Mouse (Mus musculus) neural tube, embryonic 13.5 days (tissue): ENCODE measurements at regions not wholly inside any gene's neighbourhood (a gene's known extent, or its start where the extent isn't known, plus 50 kb on each side); places are given as distances from the start of the nearest gene placed in this dataset.

Experiments used
- ATAC-seq: fragments of 200-750 bp; cut with Nextera tagmentation; 2 replicates; pipeline ENCODE4 v1.8.0; 2017; ENCODE audit warnings: low read depth, mild to moderate bottlenecking, moderate TSS enrichment, moderate library complexity
- H3K27ac ChIP-seq: fragments of 300-500 bp; sonication (generic); replicated peaks from 2 replicates; pipeline ENCODE4 v1.5.1; 2015; ENCODE audit warnings: moderate library complexity, mild to moderate bottlenecking, inconsistent platforms
- H3K27me3 ChIP-seq: fragments of 300-500 bp; sonication (generic); 2 replicates; pipeline ENCODE4 v1.6.1; 2015; ENCODE audit warnings: mild to moderate bottlenecking, inconsistent platforms
- H3K36me3 ChIP-seq: fragments of 300-500 bp; sonication (generic); 2 replicates; pipeline ENCODE4 v1.6.1; 2015; ENCODE audit warnings: mild to moderate bottlenecking, inconsistent platforms
- H3K4me1 ChIP-seq: fragments of 300-500 bp; sonication (generic); replicated peaks from 2 replicates; pipeline ENCODE4 v1.6.1; 2015; ENCODE audit warnings: inconsistent platforms
- H3K4me2 ChIP-seq: fragments of 300-500 bp; sonication (generic); 2 replicates; pipeline ENCODE4 v1.6.1; 2015; ENCODE audit warnings: inconsistent platforms, mild to moderate bottlenecking, moderate library complexity
- H3K4me3 ChIP-seq: fragments of 300-500 bp; sonication (generic); 2 replicates; pipeline ENCODE4 v1.5.1; 2015; ENCODE audit warnings: mild to moderate bottlenecking, inconsistent platforms
- H3K9ac ChIP-seq: fragments of 300-500 bp; sonication (generic); 2 replicates; pipeline ENCODE4 v1.6.1; 2015; ENCODE audit warnings: moderate library complexity, mild to moderate bottlenecking, inconsistent platforms
- H3K9me3 ChIP-seq: fragments of 300-500 bp; sonication (generic); 2 replicates; pipeline ENCODE4 v1.6.1; 2016; ENCODE audit warnings: inconsistent platforms
- WGBS: fragments of 180-500 bp; shearing (Covaris S2); methylation state at CpG from one replicate; pipeline ENCODE4 v1.1.7; 2015; 5-methylcytosine and 5-hydroxymethylcytosine counted together

DNA sequence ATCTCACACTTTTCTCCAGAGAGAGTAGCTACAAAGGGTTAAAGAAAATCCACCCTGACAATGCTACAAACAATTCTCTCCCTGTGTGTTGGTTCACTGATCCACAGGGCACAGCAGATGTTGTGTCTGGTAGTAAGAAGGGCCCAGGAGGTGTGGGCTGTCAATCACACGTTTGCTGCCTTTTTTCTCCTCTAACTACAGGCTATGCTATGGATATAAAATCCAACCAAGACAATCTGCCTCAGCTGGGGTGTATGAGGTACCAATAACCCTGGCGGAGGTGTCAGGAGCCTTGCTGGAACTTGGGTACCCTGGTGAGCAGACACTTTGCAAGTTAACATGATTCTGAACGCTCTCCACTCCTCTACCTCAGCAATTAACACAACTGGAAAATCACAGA, 1002.1 kb upstream of the Pou3f2 start:
- peaks cover 7% of the 10 kb centered on the region for H3K4me1 ChIP-seq
- no peak overlapping the region for H3K9ac ChIP-seq
- ATAC-seq: peak; percentile 74
- H3K4me3 ChIP-seq: no peak overlapping the region
- WGBS: 9% methylated on average over 3 of the region's 3 CpGs
- no peaks in the 10 kb centered on the region for H3K36me3 ChIP-seq
- H3K4me2 ChIP-seq: no peak overlapping the region
- H3K27me3 ChIP-seq: no peaks in the 10 kb centered on the region
- no peak overlapping the region for H3K27ac ChIP-seq
- no peaks in the 10 kb centered on the region for H3K9me3 ChIP-seq

- no peaks in the 10 kb centered on the region for H3K27me3 ChIP-seq
- H3K36me3 ChIP-seq: no peaks in the 10 kb centered on the region
- H3K4me1 ChIP-seq: peaks cover 7% of the 10 kb centered on the region
- H3K4me2 ChIP-seq: no peak overlapping the region
- ATAC-seq: no peak
- 9% methylated on average over 2 of the region's 2 CpGs for WGBS
- H3K27ac ChIP-seq: no peak overlapping the region
- H3K9ac ChIP-seq: no peak overlapping the region
- no peaks in the 10 kb centered on the region for H3K9me3 ChIP-seq
- no peak overlapping the region for H3K4me3 ChIP-seq
These were observed 1003.1 kb upstream of the Pou3f2 start for GRCm38 (mm10) chr4:23491255-23491654.

DNA sequence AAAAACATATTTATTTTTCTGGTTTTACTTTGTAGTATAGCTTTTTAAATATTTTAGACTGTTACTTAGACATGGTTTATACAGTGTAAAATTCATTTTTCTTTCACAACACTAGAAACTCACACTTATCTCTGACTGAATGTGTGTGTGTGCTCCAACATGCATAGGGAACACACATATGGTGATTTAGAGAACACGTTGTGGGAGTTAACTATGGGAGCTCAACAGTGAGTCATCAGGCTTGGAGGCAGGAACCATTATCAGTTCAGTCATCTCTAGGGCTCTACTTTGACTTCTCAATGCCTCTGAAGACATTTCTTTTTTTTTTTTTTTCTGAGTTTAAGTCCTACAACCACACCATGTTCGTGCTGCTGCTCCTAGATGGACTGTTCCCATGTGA, 997.5 kb upstream of the Mms22l start:
- no peak overlapping the region for H3K27ac ChIP-seq
- no peak for ATAC-seq
- no peaks in the 10 kb centered on the region for H3K36me3 ChIP-seq
- no peaks in the 10 kb centered on the region for H3K4me1 ChIP-seq
- 78% methylated on average over 2 of the region's 2 CpGs for WGBS
- H3K4me2 ChIP-seq: no peak overlapping the region
- H3K9ac ChIP-seq: no peak overlapping the region
- H3K9me3 ChIP-seq: no peaks in the 10 kb centered on the region
- H3K4me3 ChIP-seq: no peak overlapping the region
- no peaks in the 10 kb centered on the region for H3K27me3 ChIP-seq

- no peak for ATAC-seq
- 35% methylated on average over 6 of the region's 6 CpGs for WGBS
- no peak overlapping the region for H3K4me2 ChIP-seq
- no peak overlapping the region for H3K9ac ChIP-seq
- no peaks in the 10 kb centered on the region for H3K4me1 ChIP-seq
- no peak overlapping the region for H3K4me3 ChIP-seq
- no peaks in the 10 kb centered on the region for H3K36me3 ChIP-seq
- no peaks in the 10 kb centered on the region for H3K9me3 ChIP-seq
- H3K27me3 ChIP-seq: no peaks in the 10 kb centered on the region
- H3K27ac ChIP-seq: no peak overlapping the region
These were observed 991.4 kb upstream of the Mms22l start for GRCm38 (mm10) chr4:23504770-23505420.

GRCm38 (mm10) chr4:23510873-23511272, 985.4 kb upstream of the Mms22l start:
- Histone ChIP-seq H3K9me3 (no peaks in the 10 kb centered on the region), H3K4me1 (peaks cover 11% of the 10 kb centered on the region), H3K4me3 (no peak overlapping the region), H3K27ac (no peak overlapping the region), H3K4me2 (no peak overlapping the region), H3K36me3 (no peaks in the 10 kb centered on the region), H3K9ac (no peak overlapping the region), H3K27me3 (no peaks in the 10 kb centered on the region)
- no peak for ATAC-seq
- WGBS: 27% methylated on average over 4 of the region's 4 CpGs

DNA sequence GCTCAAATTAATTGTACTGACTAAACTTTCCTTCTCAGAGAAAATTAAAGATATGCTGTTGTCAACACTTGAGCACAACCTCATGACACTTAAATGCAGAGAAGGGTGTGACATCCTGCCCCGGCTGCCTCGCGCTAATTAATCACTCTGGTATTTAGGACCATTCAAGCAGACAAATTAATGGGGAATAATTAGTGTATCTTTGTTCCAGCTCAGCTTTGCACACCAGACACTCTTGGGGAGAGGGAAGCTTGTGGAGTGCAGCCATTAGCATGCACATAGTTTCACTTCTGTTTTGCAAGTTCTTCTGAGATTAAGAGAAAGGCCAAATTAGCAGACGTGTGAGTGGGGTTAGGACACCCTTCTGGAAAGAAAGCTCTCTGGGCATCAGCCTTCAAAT, 984.2 kb upstream of the Mms22l start:
- 22% methylated on average over 4 of the region's 4 CpGs for WGBS
- Histone ChIP-seq H3K27ac (no peak overlapping the region), H3K4me1 (peaks cover 11% of the 10 kb centered on the region), H3K4me2 (no peak overlapping the region), H3K9ac (no peak overlapping the region), H3K36me3 (no peaks in the 10 kb centered on the region), H3K27me3 (no peaks in the 10 kb centered on the region), H3K9me3 (no peaks in the 10 kb centered on the region), H3K4me3 (no peak overlapping the region)
- no peak for ATAC-seq

GRCm38 (mm10) chr4:23513939-23514338, 982.3 kb upstream of the Mms22l start:
- no peaks in the 10 kb centered on the region for H3K27me3 ChIP-seq
- WGBS: 11% methylated on average over 9 of the region's 9 CpGs
- H3K36me3 ChIP-seq: no peaks in the 10 kb centered on the region
- H3K4me3 ChIP-seq: no peak overlapping the region
- 0 out of 2 replicates have a peak, but pooled peaks cover 2% of the 10 kb centered on the region for H3K9me3 ChIP-seq
- H3K9ac ChIP-seq: peak overlapping the region; percentile 43
- peak overlapping the region; percentile 54 for H3K27ac ChIP-seq
- ATAC-seq: peak; percentile 76
- peaks cover 11% of the 10 kb centered on the region for H3K4me1 ChIP-seq
- peak overlapping the region; percentile 43 for H3K4me2 ChIP-seq
